Mouse (Mus musculus): ENCODE results near the gene Rtn4rl1.

- TF ChIP-seq CTCF (IDR thresholded peaks at IDR 0.05; ENCODE audit: control insufficient read depth, insufficient read depth, insufficient read length) (no peak), CEBPB (IDR thresholded peaks at IDR 0.05; ENCODE audit: low read depth) (no peak)
Observed at GRCm38 (mm10) chr11:75147106-75147845, 46.3 kb upstream of the Rtn4rl1 start.

Data from C2C12 (cell line).